Mouse (Mus musculus): Measurements from ENCODE around the gene Asf1a.

DNA sequence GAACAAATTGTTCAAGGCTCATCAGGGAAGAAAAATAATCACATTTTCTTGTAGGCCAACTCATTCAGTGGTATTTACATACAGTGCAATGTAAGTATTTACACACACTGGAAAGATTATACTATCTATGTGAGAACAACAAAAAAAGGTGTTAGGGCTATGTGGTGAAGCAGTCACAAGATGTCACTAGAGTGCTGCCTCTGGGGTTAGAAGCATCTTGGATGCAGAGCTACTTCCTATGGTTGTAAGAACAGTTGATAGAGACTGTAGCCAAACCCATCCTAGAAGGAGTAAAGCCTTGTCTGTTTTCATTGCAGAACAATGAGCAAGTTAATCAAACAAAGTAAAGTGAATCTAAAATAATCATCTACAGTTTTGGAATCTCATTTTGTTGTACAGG is 45.0 kb downstream of the Asf1a start:
- TF ChIP-seq POLR2A (IDR thresholded peaks at IDR 0.05; ENCODE audit: borderline replicate concordance, control insufficient read depth, low read depth, low read length) (no peak), CTCF (IDR thresholded peaks at IDR 0.05; ENCODE audit: control insufficient read depth, insufficient read depth, low read length) (no peak)

Measured in bone marrow, adult 2 months (tissue).